Mouse (Mus musculus) splenic B cell, adult 2 months (primary cell): ENCODE measurements around the gene Vkorc1.

Experiments used
- DNase-seq: peaks from one replicate; pipeline ENCODE4 v3.0.0-alpha.2; 2011; ENCODE audit warnings: low read depth, low spot score
- H3K27me3 ChIP-seq: 2 replicates; pipeline ENCODE4 v1.6.1; 2012; ENCODE audit warnings: mild to moderate bottlenecking, low read length, moderate library complexity, mixed read lengths; ENCODE audit not compliant: control insufficient read depth, poor library complexity, insufficient read depth, severe bottlenecking
- H3K36me3 ChIP-seq: 2 replicates; pipeline ENCODE4 v1.6.1; 2012; ENCODE audit warnings: mild to moderate bottlenecking, low read length, moderate library complexity, mixed read lengths; ENCODE audit not compliant: control insufficient read depth, poor library complexity, insufficient read depth, severe bottlenecking

Gene Vkorc1

DNA sequence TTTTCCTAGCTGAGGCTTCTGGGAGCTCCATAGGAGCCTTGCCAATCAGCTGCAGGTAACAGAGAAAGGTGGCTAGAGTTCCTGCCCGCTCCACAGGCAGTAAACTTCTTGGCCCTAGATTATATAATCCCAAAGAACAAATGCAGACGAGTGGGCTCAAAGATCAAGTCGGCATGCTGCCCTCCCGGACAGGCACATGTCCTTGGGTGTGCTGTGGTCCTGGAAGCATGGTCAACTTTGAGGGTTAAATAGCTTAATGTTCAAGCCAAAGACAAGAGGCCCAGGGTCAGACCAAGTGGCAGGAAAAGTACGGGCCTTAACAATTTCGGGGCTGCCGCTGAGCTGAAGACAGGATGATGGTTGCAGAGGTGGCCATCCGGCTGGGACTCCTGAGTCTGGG, 30.6 kb upstream of the Vkorc1 start:
- Histone ChIP-seq H3K36me3 (no peaks in the 10 kb centered on the region), H3K27me3 (no peaks in the 10 kb centered on the region)
- DNase-seq = no peak

DNA sequence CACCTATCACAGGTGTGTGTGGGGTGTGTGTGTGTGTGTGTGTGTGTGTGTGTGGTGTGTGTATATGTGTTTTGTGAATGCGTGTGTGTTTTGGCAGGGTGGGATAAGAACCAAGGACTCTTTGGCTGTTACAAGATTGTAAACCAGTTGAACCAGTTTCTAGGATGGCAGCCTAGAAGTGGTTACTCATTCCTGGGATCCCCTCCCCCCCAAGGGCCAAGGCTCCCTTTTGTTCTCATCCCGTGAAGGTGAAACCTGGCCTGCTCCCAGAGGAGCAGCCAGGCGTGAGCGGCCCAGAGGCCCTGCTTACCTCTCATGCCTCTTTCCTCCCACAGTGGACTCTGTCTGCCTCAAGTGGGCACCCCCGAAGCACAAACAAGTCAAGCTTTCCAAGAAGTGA, 29.8 kb upstream of the Vkorc1 start:
- Histone ChIP-seq H3K27me3 (no peaks in the 10 kb centered on the region), H3K36me3 (no peaks in the 10 kb centered on the region)
- no peak for DNase-seq

DNA sequence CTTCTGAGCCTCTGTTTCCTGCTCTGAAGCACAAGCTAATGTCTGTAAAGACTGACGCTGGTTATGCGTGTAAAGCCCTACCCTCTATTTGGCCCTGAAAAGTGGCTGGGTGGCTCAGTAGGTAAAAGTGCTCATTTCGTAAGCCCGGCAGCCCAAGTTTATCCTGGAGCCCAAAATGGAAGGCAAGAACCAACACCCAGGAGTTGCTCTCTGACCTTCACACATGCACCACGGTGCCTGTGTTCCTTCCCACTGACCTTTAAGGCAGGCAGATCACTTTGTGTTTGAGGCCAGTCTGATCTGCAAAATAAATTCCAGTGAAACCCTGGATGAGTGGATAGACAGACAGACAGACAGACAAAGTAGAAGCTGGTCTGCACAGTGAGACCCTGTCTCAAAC, 28.3 kb upstream of the Vkorc1 start:
- Histone ChIP-seq H3K36me3 (no peaks in the 10 kb centered on the region), H3K27me3 (no peaks in the 10 kb centered on the region)
- DNase-seq = no peak

DNA sequence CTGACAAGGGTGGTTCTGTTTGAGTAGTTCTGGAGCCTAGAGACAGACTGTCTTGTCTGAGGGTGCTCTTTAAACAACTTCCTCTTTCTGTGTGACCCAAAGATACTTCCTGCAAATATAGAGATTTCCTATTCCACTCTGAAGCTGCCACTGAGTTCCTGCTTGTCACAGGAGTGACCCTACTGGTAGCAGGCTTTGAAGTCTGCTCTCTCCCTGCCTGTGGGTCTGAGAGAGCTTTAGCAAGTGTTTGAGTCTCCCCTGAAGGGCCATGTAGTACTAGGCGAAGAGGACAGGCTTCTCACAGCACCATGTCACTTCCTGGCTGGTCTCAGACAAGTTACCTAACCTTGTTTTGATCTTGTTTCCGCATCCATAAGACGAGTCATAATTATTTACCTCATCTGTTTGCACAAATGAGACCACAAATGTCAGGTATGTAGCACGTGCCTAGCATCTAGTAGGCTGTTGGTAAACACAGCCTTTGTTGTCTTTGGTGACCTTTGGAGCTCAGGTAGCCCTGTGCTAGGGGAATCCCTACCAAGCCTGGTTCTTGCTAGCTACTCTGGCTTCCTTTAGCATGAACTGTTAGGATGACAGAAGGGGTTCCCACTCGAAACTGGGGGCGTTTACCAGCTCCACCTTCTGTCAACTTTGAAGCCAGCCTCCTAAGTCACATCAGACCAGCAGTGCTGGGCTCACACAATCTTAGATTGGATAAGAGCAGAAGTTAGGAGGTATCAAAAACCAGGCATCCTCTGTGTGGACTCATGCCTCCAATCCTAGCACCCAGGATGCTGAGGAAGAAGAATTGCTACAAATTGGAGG, 27.2 kb upstream of the Vkorc1 start:
- DNase-seq = peak; percentile 71
- no peaks in the 10 kb centered on the region for H3K36me3 ChIP-seq
- H3K27me3 ChIP-seq = no peaks in the 10 kb centered on the region

GRCm38 (mm10) chr7:127921516-127921915, 26.1 kb upstream of the Vkorc1 start:
- no peak for DNase-seq
- Histone ChIP-seq H3K27me3 (no peaks in the 10 kb centered on the region), H3K36me3 (0 out of 2 replicates have a peak, but pooled peaks cover 2% of the 10 kb centered on the region)

- H3K36me3 ChIP-seq = peaks cover 2% of the 10 kb centered on the region; the same call in 1 of the 2 replicates
- no peaks in the 10 kb centered on the region for H3K27me3 ChIP-seq
- peak; percentile 58 for DNase-seq
Measured at GRCm38 (mm10) chr7:127919290-127919689, 23.9 kb upstream of the Vkorc1 start.

GRCm38 (mm10) chr7:127918203-127918602, 22.8 kb upstream of the Vkorc1 start:
- no peaks in the 10 kb centered on the region for H3K27me3 ChIP-seq
- peak; percentile 81 for DNase-seq
- H3K36me3 ChIP-seq = peaks cover 2% of the 10 kb centered on the region; the same call in 1 of the 2 replicates

DNA sequence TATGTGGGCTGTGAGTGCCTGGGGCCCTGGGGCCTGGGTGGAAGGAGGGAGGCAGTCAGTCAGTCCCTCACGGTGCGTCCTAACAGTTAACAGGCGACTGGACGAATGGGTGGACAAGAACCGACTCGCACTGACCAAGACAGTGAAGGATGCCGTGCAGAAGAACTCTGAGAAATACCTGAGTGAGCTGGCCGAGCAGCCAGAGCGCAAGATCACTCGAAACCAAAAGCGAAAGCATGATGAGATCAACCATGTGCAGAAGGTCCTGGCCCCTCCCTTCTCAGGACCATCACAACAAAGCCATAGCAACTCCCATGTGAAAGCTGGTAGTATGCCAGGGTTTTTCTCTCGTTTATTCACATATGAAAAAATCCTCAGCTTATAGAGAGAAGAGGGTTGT, 19.9 kb upstream of the Vkorc1 start:
- H3K36me3 ChIP-seq = peaks cover 2% of the 10 kb centered on the region; the same call in 1 of the 2 replicates
- peak; percentile 35 for DNase-seq

DNA sequence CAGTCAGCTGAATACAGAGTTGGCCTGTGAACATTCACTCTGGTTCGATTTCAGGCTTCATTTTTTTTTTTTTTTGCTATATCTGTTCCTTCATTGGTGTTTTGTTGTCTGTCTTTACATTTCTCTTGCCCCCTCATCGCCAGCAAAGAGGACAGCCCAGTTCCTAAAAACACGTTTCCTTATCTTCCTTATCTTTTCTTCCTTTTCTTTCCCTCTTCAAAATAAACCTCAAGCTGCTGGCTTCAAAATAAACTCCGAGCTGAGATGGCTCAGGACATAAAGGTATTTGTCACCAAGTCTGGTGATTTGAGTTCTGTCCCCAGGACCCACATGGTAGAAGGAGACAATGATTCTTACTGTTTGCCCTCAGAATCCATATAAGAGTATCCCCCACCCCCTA, 17.5 kb upstream of the Vkorc1 start:
- Histone ChIP-seq H3K27me3 (no peaks in the 10 kb centered on the region), H3K36me3 (peaks cover 4% of the 10 kb centered on the region; the same call in 1 of the 2 replicates)
- no peak for DNase-seq

More for the DNA sequence above, 19.9 kb upstream of the Vkorc1 start:
- H3K27me3 ChIP-seq = no peaks in the 10 kb centered on the region

GRCm38 (mm10) chr7:127912190-127912871, 16.9 kb upstream of the Vkorc1 start, which contains the start of gene Kat8:
Gene Kat8, plus strand, starts transcription at chr7:127912516.
- peaks cover 7% of the 10 kb centered on the region; the same call in 1 of the 2 replicates for H3K36me3 ChIP-seq
- peak; percentile 90 for DNase-seq
- H3K27me3 ChIP-seq = no peaks in the 10 kb centered on the region

DNA sequence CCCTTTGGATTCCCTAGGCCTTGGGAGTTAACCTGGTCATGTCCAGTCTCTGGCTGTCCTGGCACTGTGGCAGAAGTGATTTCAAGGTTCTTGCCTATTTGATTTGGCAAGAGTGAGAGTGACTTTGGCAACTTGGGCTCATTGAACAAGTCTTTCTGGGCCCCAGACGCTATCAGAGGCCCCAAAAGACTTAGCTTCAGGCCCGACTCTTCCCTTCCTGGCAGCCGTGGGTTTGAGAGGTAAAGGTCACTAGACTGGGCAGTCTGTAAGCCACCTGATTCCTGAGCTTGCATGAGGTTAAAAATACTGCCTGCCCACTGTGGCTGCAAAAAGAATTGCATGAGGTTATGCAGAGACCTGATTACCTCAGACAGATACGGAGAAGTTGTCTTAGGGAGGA, 13.2 kb upstream of the Vkorc1 start:
- Histone ChIP-seq H3K27me3 (no peaks in the 10 kb centered on the region), H3K36me3 (peaks cover 10% of the 10 kb centered on the region; the same call in 1 of the 2 replicates)
- no peak for DNase-seq

GRCm38 (mm10) chr7:127907939-127908338, 12.5 kb upstream of the Vkorc1 start:
- peaks cover 10% of the 10 kb centered on the region; the same call in 1 of the 2 replicates for H3K36me3 ChIP-seq
- H3K27me3 ChIP-seq = no peaks in the 10 kb centered on the region
- DNase-seq = no peak

DNA sequence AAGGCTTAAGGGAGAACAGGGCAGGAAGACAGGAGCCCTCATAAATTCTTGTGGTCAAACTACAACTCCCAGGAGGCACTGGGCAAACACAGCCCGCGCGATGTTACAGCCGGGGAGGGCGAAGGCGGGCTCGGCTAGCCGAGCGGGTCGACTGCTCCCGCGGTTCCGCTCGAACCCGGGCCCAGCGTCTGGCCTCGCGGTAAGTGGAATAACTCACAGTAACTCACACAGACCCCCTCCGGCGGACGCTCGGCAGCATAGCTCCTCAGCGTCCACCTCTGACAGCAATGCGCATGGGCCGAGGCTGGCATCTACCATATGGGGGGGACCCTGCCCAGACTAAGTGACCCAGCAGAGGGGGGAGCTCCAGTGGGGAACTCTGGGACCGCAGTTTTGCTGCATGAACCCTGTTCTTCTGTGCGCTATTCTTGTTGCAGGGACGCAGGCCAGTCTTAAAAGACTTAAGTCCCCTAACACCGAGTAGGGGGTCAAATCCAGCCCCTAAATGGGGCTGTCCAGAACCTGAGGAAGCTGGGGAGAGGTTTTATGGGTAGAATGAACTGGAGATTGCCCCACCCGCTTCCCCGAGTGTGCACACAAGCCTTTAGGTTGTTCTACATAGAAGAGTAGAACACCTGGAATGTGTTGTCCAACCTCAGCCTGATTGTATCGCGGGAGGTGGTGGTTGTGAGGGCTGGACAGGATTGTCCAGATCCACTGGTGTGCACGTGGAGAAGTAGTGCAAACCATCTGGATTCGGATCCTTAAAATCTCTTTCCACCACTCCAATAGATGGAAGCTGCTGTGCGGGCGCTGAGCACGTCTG, 8.8 kb upstream of the Vkorc1 start, which contains the start of gene Bckdk:
TSS of gene Bckdk (plus strand) at position 112 of the 826 bp plus-strand sequence.
- peak; percentile 73 for DNase-seq
- no peaks in the 10 kb centered on the region for H3K27me3 ChIP-seq
- H3K36me3 ChIP-seq = peaks cover 10% of the 10 kb centered on the region; the same call in 1 of the 2 replicates

DNA sequence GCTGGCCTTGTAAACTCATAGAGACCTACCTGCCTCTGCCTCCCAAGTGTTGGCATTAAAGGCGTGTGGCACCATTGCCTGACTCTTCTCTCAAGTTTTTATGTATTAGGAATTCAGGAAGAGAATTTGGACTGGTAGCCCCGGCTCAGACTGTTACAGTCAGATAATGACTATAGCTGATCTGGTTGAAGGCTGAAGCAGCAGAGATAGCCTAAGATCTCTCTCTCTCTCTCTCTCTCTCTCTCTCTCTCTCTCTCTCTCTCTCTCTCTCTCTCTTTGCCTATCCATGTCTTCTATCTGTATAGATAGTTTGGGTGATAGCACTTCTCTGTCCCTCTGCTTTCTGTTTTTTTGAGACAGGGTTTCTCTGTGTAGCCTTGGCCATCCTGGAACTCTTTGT, 6.4 kb upstream of the Vkorc1 start:
- no peak for DNase-seq
- Histone ChIP-seq H3K27me3 (no peaks in the 10 kb centered on the region), H3K36me3 (no peaks in the 10 kb centered on the region; the same call in 1 of the 2 replicates)
